ENCODE assay signal across 11 mouse cellular contexts in the genomic region with DNA sequence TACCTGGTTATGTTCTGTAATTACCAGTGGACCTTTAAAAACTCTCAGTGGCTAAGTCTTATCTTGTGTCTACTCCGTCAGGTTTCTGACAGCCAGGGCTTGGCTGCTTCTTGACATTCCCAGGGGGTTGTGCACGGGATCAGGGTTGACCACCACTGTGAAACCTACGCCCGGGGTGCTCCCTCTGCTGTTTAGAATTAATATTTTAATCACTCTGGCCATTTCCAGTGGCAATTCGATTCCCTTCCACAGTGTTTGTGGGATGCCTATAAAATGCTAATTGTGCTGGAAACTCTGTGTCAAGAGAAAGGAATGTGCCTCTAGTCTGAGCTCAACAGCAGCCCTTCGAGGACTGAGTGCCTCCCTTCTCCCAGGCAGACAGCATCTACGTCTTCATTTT.
DNase-seq lines count a peak whose midpoint lies in the region; ATAC-seq lines count a peak whose summit lies in the region.
"Had no signal": no experiment of that assay in that cellular context is flagged by ENCODE, and none has a peak within 500 bp of the region (broad histone marks: within the 10 kb centered on the region; RNA-seq: fewer than 3 reads in every experiment).

No protein-coding gene starts in this region.

- no peak for ATAC-seq in megakaryocyte, adult 5-6 weeks (ENCODE audit: poor library complexity, severe bottlenecking)

- peak; percentile 31 for DNase-seq in left cerebral cortex, postnatal 4 days
- DNase-seq in left cerebral cortex, postnatal 14 days (ENCODE audit: low spot score in 2 of 2): no peak
- DNase-seq in forelimb bud, embryonic 11.5 days (ENCODE audit: low read depth, low spot score): peak; percentile 59
- DNase-seq in kidney, adult 18-20 months: peak; percentile 23
- peak; percentile 71 for DNase-seq in lung, postnatal 10 days
- no peak for DNase-seq in spleen, postnatal 36 days (ENCODE audit: low spot score in 2 of 2)
- no peak for DNase-seq in T-cell, adult 2 months (ENCODE audit: low spot score)
- DNase-seq: cerebellum, postnatal 36 days; midbrain, embryonic 14.5 days; right cerebral cortex, postnatal 25 days had no signal

- intact Hi-C loops in left cerebral cortex, postnatal 4 days (cut with DNase I): no loop called here
- intact Hi-C loops in left cerebral cortex, postnatal 14 days (cut with DNase I): loop anchor here (10.0 kb wide), 1 partner anchor 1489 kb away; no protein-coding TSS in a partner anchor

Comparison
In these comparisons a context has a peak if more than half of its experiments do, and no peak if none do; other contexts are left out.
1. DNase-seq: peak in left cerebral cortex, postnatal 4 days (single experiment), forelimb bud, embryonic 11.5 days (single experiment), kidney, adult 18-20 months (single experiment) and lung, postnatal 10 days (single experiment); none in left cerebral cortex, postnatal 14 days (0 of 2), spleen, postnatal 36 days (0 of 2) and T-cell, adult 2 months (single experiment).